ENCODE assay signal across 18 mouse cellular contexts in the genomic region with DNA sequence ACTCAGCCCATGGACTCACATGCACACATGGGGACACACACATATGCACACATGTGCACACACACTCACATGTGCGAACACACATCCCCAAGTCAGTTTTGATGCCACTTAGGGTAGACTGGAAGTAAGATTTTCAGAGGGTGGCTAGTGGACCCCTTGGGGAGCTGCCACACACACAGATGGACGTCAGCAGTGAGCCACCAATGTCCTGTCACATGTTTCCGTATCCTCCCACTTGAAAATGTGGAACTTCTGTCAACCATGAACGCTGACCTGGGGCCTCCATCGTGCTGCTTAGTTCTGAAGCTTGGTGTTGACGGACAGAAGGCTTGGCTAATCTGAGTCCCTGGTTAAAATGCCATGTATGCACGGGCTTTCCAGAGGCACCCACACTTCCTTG. TPM values are rescaled to one million over a fixed set of nuclear protein-coding genes. Genes with fewer than 3 reads are reported as not detected.
DNase-seq lines count a peak whose midpoint lies in the region; ATAC-seq lines count a peak whose summit lies in the region.
"Had no signal": no experiment of that assay in that cellular context is flagged by ENCODE, and none has a peak within 500 bp of the region (broad histone marks: within the 10 kb centered on the region; RNA-seq: fewer than 3 reads in every experiment).

No protein-coding gene starts in this region.

- peak; percentile 47 for DNase-seq in lung, postnatal 36 days
- DNase-seq in lung, postnatal 10 days, result no peak
- DNase-seq in thymus, postnatal 25 days, result no peak
- DNase-seq in layer of hippocampus, adult 9-10 months (ENCODE audit: low spot score), result no peak
- DNase-seq in frontal cortex, postnatal 14 days (ENCODE audit: low spot score in 2 of 2), result no peak
- DNase-seq: adrenal gland, adult 8-10 months; cerebellum, postnatal 10 days; forebrain, postnatal 0 days; gastrocnemius, postnatal 25 days; heart, postnatal 14 days; kidney, postnatal 4 days; layer of hippocampus, adult 9-11 months; left cerebral cortex, postnatal 4 days; right cerebral cortex, postnatal 25 days had no signal

- ATAC-seq in granulocyte monocyte progenitor cell, adult 5-6 weeks (replicated peaks; ENCODE audit: poor library complexity, severe bottlenecking), result peak; percentile 55
- ATAC-seq in monocyte, adult 5-6 weeks (replicated peaks; ENCODE audit: insufficient number of reproducible peaks, low FRiP score, low TSS enrichment, poor library complexity, severe bottlenecking), result peak; percentile 75
- ATAC-seq: forebrain, postnatal 0 days; intestine, postnatal 0 days; midbrain, embryonic 15.5 days had no signal

RNA-seq across cellular contexts. Expression of gene B4galt5, which starts 32.6 kb away (rescaled TPM):
- 12.3 and 19.3 TPM in 2 replicates for total RNA-seq in granulocyte monocyte progenitor cell, adult 5-6 weeks (2014; fragmentation: Nextera tagmentation)
- 5.0 and 13.1 TPM in 2 replicates for total RNA-seq in granulocyte monocyte progenitor cell, adult 5-6 weeks (2017)
- 107 to 198 TPM (median 140 TPM) in 3 replicates for total RNA-seq in monocyte, adult 5-6 weeks (2017)

RNA-seq across cellular contexts. Expression of gene Slc9a8, which starts 39.9 kb away (rescaled TPM):
- total RNA-seq in granulocyte monocyte progenitor cell, adult 5-6 weeks (2014; fragmentation: Nextera tagmentation), result 39.4 and 54.4 TPM in 2 replicates
- total RNA-seq in granulocyte monocyte progenitor cell, adult 5-6 weeks (2017), result 21.1 and 22.0 TPM in 2 replicates
- 34.1 to 52.5 TPM (median 41.5 TPM) in 3 replicates for total RNA-seq in monocyte, adult 5-6 weeks (2017)
